Mouse (Mus musculus): ENCODE results near the gene 4921504E06Rik. TPM values are rescaled to one million over a fixed set of nuclear protein-coding genes. Genes with fewer than 3 reads are reported as not detected.

The 4921504E06Rik gene
- total and polyA plus RNA-seq, 3 experiments: not detected

GRCm38 (mm10) chr2:19596426-19596825 lies 42.7 kb upstream of the 4921504E06Rik start:
- no peak for TF ChIP-seq MXI1 (IDR thresholded peaks at IDR 0.05; ENCODE audit: low read depth, low read length)
- Histone ChIP-seq H3K4me3 (ENCODE audit: control insufficient read depth in 1 of 2, insufficient read depth in 1 of 2, low read depth in 2 of 2, low read length in 2 of 2) (no peak overlapping the region), H3K9me3 (replicated peaks; ENCODE audit: insufficient read depth, low read length) (no peaks in the 10 kb centered on the region), H3K4me1 (ENCODE audit: control insufficient read depth in 1 of 2, insufficient read depth in 2 of 2, low read length in 2 of 2) (no peaks in the 10 kb centered on the region), H3K27ac (ENCODE audit: control insufficient read depth, low read depth, low read length) (no peak overlapping the region), H3K27me3 (ENCODE audit: control insufficient read depth in 1 of 2, insufficient read depth in 2 of 2, low read length in 2 of 2) (no peaks in the 10 kb centered on the region; a peak in 2 of 4 replicates), H3K36me3 (ENCODE audit: control insufficient read depth in 1 of 2, insufficient read depth in 2 of 2, low read length in 2 of 2) (no peaks in the 10 kb centered on the region), H3K9ac (ENCODE audit: control insufficient read depth, low read depth, low read length, poor library complexity, severe bottlenecking) (no peak overlapping the region), H3K79me2 (ENCODE audit: control insufficient read depth, insufficient read depth, low read length, poor library complexity) (no peaks in the 10 kb centered on the region)
- no peak for DNase-seq (ENCODE audit: low read depth, low spot score)

GRCm38 (mm10) chr2:19594856-19595255 lies 41.1 kb upstream of the 4921504E06Rik start:
- H3K36me3 ChIP-seq (ENCODE audit: control insufficient read depth in 1 of 2, insufficient read depth in 2 of 2, low read length in 2 of 2): no peaks in the 10 kb centered on the region
- no peaks in the 10 kb centered on the region for H3K9me3 ChIP-seq (replicated peaks; ENCODE audit: insufficient read depth, low read length)
- no peak overlapping the region for H3K9ac ChIP-seq (ENCODE audit: control insufficient read depth, low read depth, low read length, poor library complexity, severe bottlenecking)
- H3K4me1 ChIP-seq (ENCODE audit: control insufficient read depth in 1 of 2, insufficient read depth in 2 of 2, low read length in 2 of 2): no peaks in the 10 kb centered on the region
- TF ChIP-seq RAD21 (IDR thresholded peaks at IDR 0.05; ENCODE audit: low read depth, low read length): no peak
- no peak for TF ChIP-seq USF2 (IDR thresholded peaks at IDR 0.05; ENCODE audit: borderline replicate concordance in 1 of 2, insufficient read depth in 1 of 2, low read depth in 1 of 2, low read length in 2 of 2)
- TF ChIP-seq POLR2A (IDR thresholded peaks at IDR 0.05; ENCODE audit: control insufficient read depth in 1 of 2, insufficient read depth in 1 of 2, low read depth in 1 of 2, low read length in 2 of 2, poor library complexity in 1 of 2): no peak
- no peak for TF ChIP-seq SMC3 (IDR thresholded peaks at IDR 0.05; ENCODE audit: low read depth, low read length)
- no peak for TF ChIP-seq BHLHE40 (IDR thresholded peaks at IDR 0.05; ENCODE audit: borderline replicate concordance, low read depth, low read length)
- no peak for TF ChIP-seq USF1 (IDR thresholded peaks at IDR 0.05; ENCODE audit: low read depth, low read length)
- no peak for TF ChIP-seq POLR2AphosphoS2 (IDR thresholded peaks at IDR 0.05; ENCODE audit: low read length)
- TF ChIP-seq CTCF (IDR thresholded peaks at IDR 0.05 in 2 of 3, conservative IDR thresholded peaks at IDR 0.05 in 1 of 3; ENCODE audit: control insufficient read depth in 1 of 3, insufficient read depth in 1 of 3, low read depth in 2 of 3, low read length in 3 of 3, poor library complexity in 1 of 3, severe bottlenecking in 1 of 3): no peak
- no peak for TF ChIP-seq ZC3H11A (IDR thresholded peaks at IDR 0.05; ENCODE audit: low read depth, low read length)
- TF ChIP-seq RCOR1 (IDR thresholded peaks at IDR 0.05; ENCODE audit: low read depth, low read length): no peak
- TF ChIP-seq TAL1 (IDR thresholded peaks at IDR 0.05; ENCODE audit: low read length): no peak
- no peak for TF ChIP-seq JUND (IDR thresholded peaks at IDR 0.05; ENCODE audit: low read depth, low read length)
- no peak for TF ChIP-seq MEF2A (IDR thresholded peaks at IDR 0.05; ENCODE audit: extremely low read depth, insufficient replicate concordance, low read depth, low read length, poor library complexity, severe bottlenecking)
- TF ChIP-seq NRF1 (IDR thresholded peaks at IDR 0.05; ENCODE audit: insufficient read depth, low read depth, low read length, poor library complexity, severe bottlenecking): no peak
- no peak for TF ChIP-seq MYB (IDR thresholded peaks at IDR 0.05; ENCODE audit: low read depth, low read length)
- DNase-seq (ENCODE audit: low read depth, low spot score): no peak
- H3K79me2 ChIP-seq (ENCODE audit: control insufficient read depth, insufficient read depth, low read length, poor library complexity): no peaks in the 10 kb centered on the region
- no peak overlapping the region for H3K4me3 ChIP-seq (ENCODE audit: control insufficient read depth in 1 of 2, insufficient read depth in 1 of 2, low read depth in 2 of 2, low read length in 2 of 2)
- H3K27me3 ChIP-seq (ENCODE audit: control insufficient read depth in 1 of 2, insufficient read depth in 2 of 2, low read length in 2 of 2): no peaks in the 10 kb centered on the region; a peak in 2 of 4 replicates
- H3K27ac ChIP-seq (ENCODE audit: control insufficient read depth, low read depth, low read length): no peak overlapping the region

All from MEL (cell line).